Mouse (Mus musculus): ENCODE measurements around the gene Apaf1.

DNA sequence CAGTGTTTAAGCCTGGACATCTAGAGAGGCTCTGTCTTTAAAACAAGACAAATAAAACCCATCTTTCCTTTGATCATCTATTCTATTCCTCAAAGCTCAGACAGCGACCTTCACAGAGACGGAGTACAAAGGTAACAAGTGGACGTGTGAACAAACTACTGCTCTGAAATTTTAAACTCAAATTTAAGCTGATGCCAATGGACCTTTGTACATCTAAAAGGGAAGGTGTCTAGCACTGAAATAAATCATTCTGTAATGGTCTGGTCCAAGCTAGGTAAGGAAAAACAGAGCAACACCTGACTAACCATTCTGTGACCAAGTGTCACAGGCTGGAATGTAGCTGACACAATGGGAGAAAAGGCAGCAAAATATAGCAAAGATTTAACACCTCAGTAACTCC, 31.4 kb downstream of the Apaf1 start:
- TF ChIP-seq ELF1 (IDR thresholded peaks at IDR 0.05; ENCODE audit: low read depth, low read length) (no peak), KAT2A (IDR thresholded peaks at IDR 0.05; ENCODE audit: insufficient replicate concordance, low read length) (no peak), POLR2A (IDR thresholded peaks at IDR 0.05; ENCODE audit: low read depth, low read length) (no peak), CTCF (conservative IDR thresholded peaks at IDR 0.05 in 1 of 2, IDR thresholded peaks at IDR 0.05 in 1 of 2; ENCODE audit: low read depth in 2 of 2, low read length in 2 of 2) (no peak), NELFE (IDR thresholded peaks at IDR 0.05; ENCODE audit: low read depth, low read length) (no peak), EP300 (IDR thresholded peaks at IDR 0.05; ENCODE audit: low read length) (no peak), TCF12 (IDR thresholded peaks at IDR 0.05; ENCODE audit: low read depth, low read length) (no peak), ZNF384 (IDR thresholded peaks at IDR 0.05; ENCODE audit: low read depth, low read length) (no peak), POLR2AphosphoS2 (IDR thresholded peaks at IDR 0.05; ENCODE audit: low read depth, low read length) (no peak), NRF1 (IDR thresholded peaks at IDR 0.05; ENCODE audit: low read depth, low read length) (no peak)
